Mouse (Mus musculus) CH12.LX (cell line): ENCODE measurements around the gene Fmo1. TPM values are rescaled to one million over a fixed set of nuclear protein-coding genes. Genes with fewer than 3 reads are reported as not detected.

Experiments used
- DNase-seq: peaks from one replicate; pipeline ENCODE4 v3.0.0-alpha.2; 2013; ENCODE audit errors: extremely low read depth
- H3K27ac ChIP-seq: 2 replicates; pipeline ENCODE4 v1.5.1; 2012; ENCODE audit warnings: low read depth, mild to moderate bottlenecking, control low read depth, moderate library complexity; ENCODE audit not compliant: insufficient read depth
- H3K27me3 ChIP-seq: replicated peaks from 2 replicates; pipeline ENCODE3; 2012; ENCODE audit warnings: inconsistent platforms
- H3K36me3 ChIP-seq, 2 experiments: replicated peaks in 1 of 2; 2 replicates each; pipeline versions ENCODE3 to v1.6.1; 2012; ENCODE audit warnings: inconsistent platforms in 1 of 2, low read length in 1 of 2, mild to moderate bottlenecking in 1 of 2, mixed read lengths in 1 of 2, moderate library complexity in 1 of 2; ENCODE audit not compliant: control insufficient read depth in 1 of 2, insufficient read depth in 1 of 2
- H3K4me1 ChIP-seq, 2 experiments: 2 replicates each; pipeline ENCODE4 v1.6.1; 2012; ENCODE audit warnings: inconsistent platforms in 1 of 2, moderate library complexity in 1 of 2; ENCODE audit not compliant: insufficient read depth in 2 of 2, control insufficient read depth in 1 of 2
- H3K4me2 ChIP-seq: 2 replicates; pipeline ENCODE4 v1.6.1; 2012; ENCODE audit warnings: low read depth, mild to moderate bottlenecking, control low read depth; ENCODE audit not compliant: poor library complexity, insufficient read depth, severe bottlenecking
- H3K4me3 ChIP-seq, 3 experiments: fragments of 150-350 bp in 1 of 3; sonication (generic) in 1 of 3; replicated peaks in 1 of 3; 2 replicates each; pipeline versions ENCODE3 to v1.5.1; 2011 to 2012; ENCODE audit warnings: low read depth in 2 of 3, low read length in 2 of 3, mild to moderate bottlenecking in 2 of 3, moderate library complexity in 2 of 3, control low read depth in 1 of 3, improper control_type of control experiment in 1 of 3, inconsistent platforms in 1 of 3, mixed read lengths in 1 of 3; ENCODE audit not compliant: poor library complexity in 1 of 3
- H3K79me2 ChIP-seq: replicated peaks from 2 replicates; pipeline ENCODE4 v1.6.1; 2012; ENCODE audit warnings: mild to moderate bottlenecking, moderate library complexity; ENCODE audit not compliant: control insufficient read depth, poor library complexity, insufficient read depth, severe bottlenecking; ENCODE audit errors: extremely low read depth
- H3K9ac ChIP-seq: 2 replicates; pipeline ENCODE4 v1.6.1; 2012; ENCODE audit warnings: low read depth, mild to moderate bottlenecking, control low read depth, moderate library complexity; ENCODE audit not compliant: insufficient read depth
- H3K9me3 ChIP-seq: replicated peaks from 2 replicates; pipeline ENCODE3; 2012; ENCODE audit warnings: low read length, inconsistent platforms, mixed read lengths
- BHLHE40 ChIP-seq: IDR thresholded peaks from 2 replicates; pipeline ENCODE4 v1.6.1; 2011; ENCODE audit warnings: mild to moderate bottlenecking, low read depth, low read length, improper control_type of control experiment
- CHD1 ChIP-seq: IDR thresholded peaks from 2 replicates; pipeline ENCODE4 v1.6.1; 2012; ENCODE audit warnings: low read depth, low read length, improper control_type of control experiment, inconsistent platforms
- CHD2 ChIP-seq: IDR thresholded peaks from 2 replicates; pipeline ENCODE4 v1.6.1; 2011; ENCODE audit warnings: low read length, improper control_type of control experiment
- CTCF ChIP-seq, 2 experiments: IDR thresholded peaks in 1 of 2; conservative IDR thresholded peaks in 1 of 2; 2 replicates each; pipeline ENCODE4 v1.5.1; 2011 to 2012; ENCODE audit warnings: low read depth in 2 of 2, low read length in 2 of 2, improper control_type of control experiment in 1 of 2, inconsistent platforms in 1 of 2, mild to moderate bottlenecking in 1 of 2, moderate library complexity in 1 of 2
- ELF1 ChIP-seq: IDR thresholded peaks from 2 replicates; pipeline ENCODE4 v1.6.1; 2014; ENCODE audit warnings: low read depth, mild to moderate bottlenecking, inconsistent platforms, low read length, improper control_type of control experiment
- EP300 ChIP-seq: IDR thresholded peaks from 2 replicates; pipeline ENCODE4 v1.6.1; 2011; ENCODE audit warnings: low read length, improper control_type of control experiment
- ETS1 ChIP-seq: conservative IDR thresholded peaks from 2 replicates; pipeline ENCODE4 v1.6.1; 2012; ENCODE audit warnings: low read depth, mild to moderate bottlenecking, inconsistent platforms, low read length, improper control_type of control experiment, moderate library complexity
- GABPA ChIP-seq: IDR thresholded peaks from 2 replicates; pipeline ENCODE4 v1.6.1; 2012; ENCODE audit warnings: low read depth, low read length, improper control_type of control experiment, inconsistent platforms; ENCODE audit not compliant: insufficient replicate concordance
- HCFC1 ChIP-seq: IDR thresholded peaks from 2 replicates; pipeline ENCODE4 v1.6.1; 2012; ENCODE audit warnings: low read depth, mild to moderate bottlenecking, inconsistent platforms, low read length, improper control_type of control experiment
- IRF4 ChIP-seq: IDR thresholded peaks from 2 replicates; pipeline ENCODE4 v1.6.1; 2014; ENCODE audit warnings: low read depth, mild to moderate bottlenecking, inconsistent platforms, low read length, improper control_type of control experiment
- JUND ChIP-seq: conservative IDR thresholded peaks from 2 replicates; pipeline ENCODE4 v1.6.1; 2011; ENCODE audit warnings: low read depth, low read length, improper control_type of control experiment
- MAFK ChIP-seq: IDR thresholded peaks from 2 replicates; pipeline ENCODE4 v1.6.1; 2011; ENCODE audit warnings: low read length, improper control_type of control experiment; ENCODE audit not compliant: insufficient replicate concordance
- MXI1 ChIP-seq: IDR thresholded peaks from 2 replicates; pipeline ENCODE4 v1.6.1; 2011; ENCODE audit warnings: mild to moderate bottlenecking, low read depth, low read length, improper control_type of control experiment
- NELFE ChIP-seq: IDR thresholded peaks from 2 replicates; pipeline ENCODE4 v1.6.1; 2011; ENCODE audit warnings: low read depth, low read length, improper control_type of control experiment
- PAX5 ChIP-seq: IDR thresholded peaks from 2 replicates; pipeline ENCODE4 v1.6.1; 2012; ENCODE audit warnings: low read length, inconsistent platforms, mixed read lengths
- POLR2A ChIP-seq: IDR thresholded peaks from 2 replicates; pipeline ENCODE4 v1.6.1; 2011; ENCODE audit warnings: low read depth, mild to moderate bottlenecking, improper control_type of control experiment, low read length
- POLR2AphosphoS2 ChIP-seq: IDR thresholded peaks from 2 replicates; pipeline ENCODE4 v1.6.1; 2011; ENCODE audit warnings: low read depth, low read length, improper control_type of control experiment
- RAD21 ChIP-seq: IDR thresholded peaks from 2 replicates; pipeline ENCODE4 v1.6.1; 2011; ENCODE audit warnings: low read depth, mild to moderate bottlenecking, low read length, improper control_type of control experiment, moderate library complexity
- RCOR1 ChIP-seq: conservative IDR thresholded peaks from 2 replicates; pipeline ENCODE4 v1.6.1; 2012; ENCODE audit warnings: low read depth, mild to moderate bottlenecking, inconsistent platforms, low read length, improper control_type of control experiment
- SIN3A ChIP-seq: IDR thresholded peaks from 2 replicates; pipeline ENCODE4 v1.6.1; 2012; ENCODE audit warnings: low read length, improper control_type of control experiment, inconsistent platforms
- SMC3 ChIP-seq: IDR thresholded peaks from 2 replicates; pipeline ENCODE4 v1.6.1; 2011; ENCODE audit warnings: low read depth, low read length, improper control_type of control experiment
- TBP ChIP-seq: conservative IDR thresholded peaks from 2 replicates; pipeline ENCODE4 v1.6.1; 2011; ENCODE audit warnings: low read depth, low read length, improper control_type of control experiment
- USF1 ChIP-seq: IDR thresholded peaks from 2 replicates; pipeline ENCODE4 v1.6.1; 2014; ENCODE audit warnings: low read depth, mild to moderate bottlenecking, inconsistent platforms, low read length, improper control_type of control experiment
- USF2 ChIP-seq: conservative IDR thresholded peaks from 2 replicates; pipeline ENCODE4 v1.6.1; 2011; ENCODE audit warnings: low read depth, low read length, improper control_type of control experiment
- ZMIZ1 ChIP-seq: IDR thresholded peaks from 2 replicates; pipeline ENCODE4 v1.6.1; 2012; ENCODE audit warnings: low read depth, mild to moderate bottlenecking, inconsistent platforms, low read length, improper control_type of control experiment
- ZNF384 ChIP-seq: IDR thresholded peaks from 2 replicates; pipeline ENCODE4 v1.6.1; 2012; ENCODE audit warnings: low read depth, low read length, improper control_type of control experiment, inconsistent platforms
- dilution Hi-C: fragments of 300-500 bp; cut with MboI; formaldehyde crosslinking; loops from 2 replicates; pipeline ENCODE4 v1.14.3; 2020; ENCODE audit warnings: low sequenced_read_pairs; ENCODE audit not compliant: extremely low pct_unique_long_range_greater_than_20kb, extremely low pct_ligation_motif_present
- in situ Hi-C: fragments of 300-500 bp; cut with MboI; formaldehyde crosslinking; loops from 3 replicates; pipeline ENCODE4 v1.14.3; 2019; ENCODE audit warnings: low sequenced_read_pairs, low pct_ligation_motif_present, low pct_unique_long_range_greater_than_20kb, mixed read lengths
- polyA plus RNA-seq: library from polyadenylated mRNA; unstranded; fragments of >175 nt; gene quantifications from 2 replicates; pipeline ENCODE4 v1.2.1, GENCODE M21; 2012; ENCODE audit warnings: low read depth; ENCODE audit not compliant: insufficient read length
- total RNA-seq, 2 experiments: library from RNA; depleted of rRNA; stranded (reverse); fragments of 300-350 nt in 1 of 2; fragments of >200 nt in 1 of 2; gene quantifications; 2 replicates each; pipeline ENCODE4 v1.2.3; 2012 to 2014

Gene Fmo1
- total and polyA plus RNA-seq, 3 experiments = not detected

DNA sequence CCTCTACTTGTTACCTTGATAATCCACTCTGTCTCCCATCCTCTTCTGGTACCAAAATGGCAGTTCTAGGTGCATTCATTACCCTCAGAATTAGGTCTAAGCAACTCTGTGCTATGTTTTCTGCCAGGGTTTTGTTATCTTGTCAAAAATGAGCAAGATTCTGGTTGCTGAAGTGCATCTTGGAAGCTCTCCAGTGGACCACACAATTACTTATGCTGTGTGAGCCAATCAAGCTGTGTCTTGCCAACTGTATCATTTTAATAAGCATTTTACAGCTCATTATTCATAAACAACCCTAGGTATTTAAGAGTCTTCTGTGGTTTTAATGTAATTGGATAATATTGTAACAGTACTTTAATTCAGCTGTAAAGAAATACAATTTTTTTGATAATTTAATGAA, 70.0 kb downstream of the Fmo1 start:
- H3K4me3 ChIP-seq = no peak overlapping the region
- H3K4me1 ChIP-seq = no peaks in the 10 kb centered on the region
- H3K4me2 ChIP-seq = no peak overlapping the region
- no peaks in the 10 kb centered on the region for H3K79me2 ChIP-seq
- H3K27me3 ChIP-seq = no peaks in the 10 kb centered on the region
- TF ChIP-seq ETS1 (no peak), ELF1 (no peak), USF2 (no peak), SMC3 (no peak), GABPA (no peak), POLR2AphosphoS2 (no peak), EP300 (no peak), CHD1 (no peak), ZMIZ1 (no peak), NELFE (no peak), USF1 (no peak), HCFC1 (no peak), JUND (no peak), BHLHE40 (no peak), CHD2 (no peak), PAX5 (no peak), MAFK (no peak)
- H3K9ac ChIP-seq = no peak overlapping the region
- H3K9me3 ChIP-seq = no peaks in the 10 kb centered on the region
- dilution Hi-C loops (no loop called here), in situ Hi-C loops (no loop called here)
- H3K36me3 ChIP-seq = no peaks in the 10 kb centered on the region
- DNase-seq = no peak
- H3K27ac ChIP-seq = no peak overlapping the region

DNA sequence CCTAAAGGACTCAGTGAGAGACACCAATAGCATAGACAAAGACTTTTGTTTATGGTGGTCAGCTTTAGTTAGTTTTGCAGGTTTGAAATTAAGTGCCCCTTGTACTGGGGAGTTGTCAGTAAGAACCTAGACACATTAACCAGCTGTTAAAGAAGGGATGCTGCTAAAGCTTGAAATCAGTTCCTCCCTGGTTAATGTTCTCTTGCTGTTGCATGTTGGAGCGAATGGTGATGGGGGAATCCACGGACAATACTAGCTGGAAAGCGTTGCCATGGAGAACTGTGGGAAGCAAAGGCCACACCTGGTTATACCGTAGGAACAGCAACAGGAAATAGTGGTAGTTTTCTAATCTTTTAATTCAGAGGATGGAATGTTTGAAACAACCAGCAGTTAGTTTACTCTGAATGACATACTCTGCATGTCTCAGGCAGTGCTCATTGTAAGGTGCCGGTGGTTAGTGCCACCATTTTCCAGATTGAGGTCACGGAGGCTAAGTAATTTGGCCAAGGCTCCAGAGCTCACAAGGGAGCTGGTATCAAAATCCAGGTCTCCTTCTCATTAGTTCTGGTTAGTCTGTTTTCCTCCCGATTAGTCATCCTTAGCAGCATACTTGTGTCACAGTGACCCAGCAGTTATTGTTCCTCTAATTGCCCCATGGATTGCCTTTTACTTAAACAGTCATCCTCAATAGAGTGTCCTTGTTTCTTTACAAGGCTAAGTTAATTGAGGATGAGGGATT, 73.9 kb downstream of the Fmo1 start:
- TF ChIP-seq ZNF384 = no peak
- TF ChIP-seq CTCF (conservative IDR thresholded peaks at IDR 0.05 in 1 of 2, IDR thresholded peaks at IDR 0.05 in 1 of 2; ENCODE audit: low read depth in 2 of 2, low read length in 2 of 2) = no peak
- TF ChIP-seq SMC3 = no peak
- no peak for TF ChIP-seq MXI1
- no peak for TF ChIP-seq BHLHE40
- no peak for TF ChIP-seq POLR2AphosphoS2
- no peak for TF ChIP-seq SIN3A
- no peak for TF ChIP-seq GABPA
- TF ChIP-seq PAX5 = no peak
- TF ChIP-seq POLR2A = no peak
- TF ChIP-seq CHD2 = no peak
- no peak for TF ChIP-seq IRF4
- TF ChIP-seq RCOR1 = no peak
- TF ChIP-seq ZMIZ1 = no peak
- TF ChIP-seq TBP = no peak
- TF ChIP-seq ELF1 = no peak
- TF ChIP-seq HCFC1 = no peak
- no peak for TF ChIP-seq RAD21
- H3K4me1 ChIP-seq = no peaks in the 10 kb centered on the region
- H3K4me3 ChIP-seq = no peak overlapping the region
- no peaks in the 10 kb centered on the region for H3K79me2 ChIP-seq
- in situ Hi-C loops = no loop called here
- H3K36me3 ChIP-seq = no peaks in the 10 kb centered on the region
- H3K9me3 ChIP-seq = no peaks in the 10 kb centered on the region
- H3K27ac ChIP-seq = no peak overlapping the region
- no peak overlapping the region for H3K4me2 ChIP-seq
- dilution Hi-C loops = no loop called here
- H3K27me3 ChIP-seq = no peaks in the 10 kb centered on the region
- DNase-seq = no peak
- no peak overlapping the region for H3K9ac ChIP-seq
